Mouse (Mus musculus): ENCODE results near the gene Aldh3a1.

DNA sequence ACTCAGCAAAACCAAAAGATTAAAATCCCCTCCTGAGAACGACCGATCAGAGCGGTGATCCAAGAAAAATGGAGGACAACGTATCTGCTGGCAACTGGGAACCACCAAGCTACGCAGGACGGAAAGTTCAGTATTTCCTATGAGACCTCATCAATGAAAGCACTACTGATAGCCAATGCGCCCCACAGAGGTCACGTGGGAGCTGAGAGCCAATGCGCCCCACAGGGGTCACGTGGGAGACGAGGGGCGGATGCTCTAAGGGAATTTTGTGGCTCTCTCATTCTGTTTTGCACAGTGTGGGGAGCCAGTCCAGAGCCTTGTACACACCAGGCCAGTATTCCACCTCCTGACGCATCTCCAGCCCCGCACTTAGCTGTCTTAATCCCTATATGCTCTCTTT lies 55.2 kb downstream of the Aldh3a1 start:
- TF ChIP-seq GATA1 (IDR thresholded peaks at IDR 0.05; ENCODE audit: low read depth, low read length) (no peak), MYB (IDR thresholded peaks at IDR 0.05; ENCODE audit: low read depth, low read length) (no peak), CTCF (IDR thresholded peaks at IDR 0.05 in 2 of 3, conservative IDR thresholded peaks at IDR 0.05 in 1 of 3; ENCODE audit: control insufficient read depth in 1 of 3, insufficient read depth in 1 of 3, low read depth in 2 of 3, low read length in 3 of 3, poor library complexity in 1 of 3, severe bottlenecking in 1 of 3) (no peak), POLR2AphosphoS2 (IDR thresholded peaks at IDR 0.05; ENCODE audit: low read length) (no peak), ZMIZ1 (IDR thresholded peaks at IDR 0.05; ENCODE audit: low read depth, low read length) (no peak), POLR2A (IDR thresholded peaks at IDR 0.05; ENCODE audit: control insufficient read depth in 1 of 2, insufficient read depth in 1 of 2, low read depth in 1 of 2, low read length in 2 of 2, poor library complexity in 1 of 2) (no peak), EP300 (IDR thresholded peaks at IDR 0.05; ENCODE audit: low read depth in 1 of 2, low read length in 2 of 2) (no peak), TAL1 (IDR thresholded peaks at IDR 0.05; ENCODE audit: low read length) (no peak)
